Mouse (Mus musculus): ENCODE measurements around the gene Ndufs4. TPM values are rescaled to one million over a fixed set of nuclear protein-coding genes. Genes with fewer than 3 reads are reported as not detected.

The Ndufs4 gene
- polyA plus RNA-seq, 1 experiment from 2014 or later = 323 TPM

GRCm38 (mm10) chr13:114267741-114268140 is 120.3 kb downstream of the Ndufs4 start:
- H3K9ac ChIP-seq (replicated peaks; ENCODE audit: low read depth, low read length) = no peak overlapping the region
- WGBS = 93% methylated on average over 9 of the region's 9 CpGs
- no peak overlapping the region for H3K4me3 ChIP-seq (replicated peaks; ENCODE audit: low read length)
- no peaks in the 10 kb centered on the region for H3K9me3 ChIP-seq (ENCODE audit: control insufficient read depth, low read length)
- no peak overlapping the region for H3K27ac ChIP-seq (ENCODE audit: low read length)
- H3K4me2 ChIP-seq (ENCODE audit: low read length) = no peak overlapping the region
- H3K4me1 ChIP-seq (replicated peaks; ENCODE audit: control insufficient read depth, insufficient read depth, low read length) = no peaks in the 10 kb centered on the region
- H3K36me3 ChIP-seq (ENCODE audit: control insufficient read depth, insufficient read depth) = no peaks in the 10 kb centered on the region
- H3K27me3 ChIP-seq (replicated peaks; ENCODE audit: control insufficient read depth, insufficient read depth, low read length) = no peaks in the 10 kb centered on the region
- ATAC-seq = no peak

- Histone ChIP-seq H3K4me3 (replicated peaks; ENCODE audit: low read length) (no peak overlapping the region), H3K4me2 (ENCODE audit: low read length) (no peak overlapping the region), H3K4me1 (replicated peaks; ENCODE audit: control insufficient read depth, insufficient read depth, low read length) (no peaks in the 10 kb centered on the region), H3K36me3 (ENCODE audit: control insufficient read depth, insufficient read depth) (no peaks in the 10 kb centered on the region), H3K27me3 (replicated peaks; ENCODE audit: control insufficient read depth, insufficient read depth, low read length) (no peaks in the 10 kb centered on the region), H3K9ac (replicated peaks; ENCODE audit: low read depth, low read length) (no peak overlapping the region), H3K9me3 (ENCODE audit: control insufficient read depth, low read length) (no peaks in the 10 kb centered on the region), H3K27ac (ENCODE audit: low read length) (no peak overlapping the region)
- 71% methylated on average over 7 of the region's 7 CpGs for WGBS
- ATAC-seq = no peak
These were observed 127.4 kb downstream of the Ndufs4 start for GRCm38 (mm10) chr13:114260486-114261205.

GRCm38 (mm10) chr13:114254697-114255096 is 133.4 kb downstream of the Ndufs4 start:
- no peak for ATAC-seq
- Histone ChIP-seq H3K4me1 (replicated peaks; ENCODE audit: control insufficient read depth, insufficient read depth, low read length) (no peaks in the 10 kb centered on the region), H3K36me3 (ENCODE audit: control insufficient read depth, insufficient read depth) (no peaks in the 10 kb centered on the region), H3K27me3 (replicated peaks; ENCODE audit: control insufficient read depth, insufficient read depth, low read length) (no peaks in the 10 kb centered on the region), H3K4me3 (replicated peaks; ENCODE audit: low read length) (no peak overlapping the region), H3K4me2 (ENCODE audit: low read length) (no peak overlapping the region), H3K27ac (ENCODE audit: low read length) (no peak overlapping the region), H3K9me3 (ENCODE audit: control insufficient read depth, low read length) (no peaks in the 10 kb centered on the region), H3K9ac (replicated peaks; ENCODE audit: low read depth, low read length) (no peak overlapping the region)
- 90% methylated on average over 10 of the region's 10 CpGs for WGBS

Other genes with a start within 250 kb of the Ndufs4 start
- 10.4 and 11.2 TPM in 2 replicates for gene Fst, start 70.7 kb upstream of the Ndufs4 start, polyA plus RNA-seq (2015; fragmentation: Nextera tagmentation; extraction: Ambion mirVana)